Mouse (Mus musculus) layer of hippocampus, adult 11-12 months (tissue): ENCODE results near the gene Tmem50b.

Source experiments
- DNase-seq: peaks from one replicate; pipeline ENCODE4 v3.0.0; 2022; ENCODE audit warnings: low spot score

Tmem50b gene

GRCm38 (mm10) chr16:91565292-91565951, 32.2 kb downstream of the Tmem50b start:
- DNase-seq = no peak

DNA sequence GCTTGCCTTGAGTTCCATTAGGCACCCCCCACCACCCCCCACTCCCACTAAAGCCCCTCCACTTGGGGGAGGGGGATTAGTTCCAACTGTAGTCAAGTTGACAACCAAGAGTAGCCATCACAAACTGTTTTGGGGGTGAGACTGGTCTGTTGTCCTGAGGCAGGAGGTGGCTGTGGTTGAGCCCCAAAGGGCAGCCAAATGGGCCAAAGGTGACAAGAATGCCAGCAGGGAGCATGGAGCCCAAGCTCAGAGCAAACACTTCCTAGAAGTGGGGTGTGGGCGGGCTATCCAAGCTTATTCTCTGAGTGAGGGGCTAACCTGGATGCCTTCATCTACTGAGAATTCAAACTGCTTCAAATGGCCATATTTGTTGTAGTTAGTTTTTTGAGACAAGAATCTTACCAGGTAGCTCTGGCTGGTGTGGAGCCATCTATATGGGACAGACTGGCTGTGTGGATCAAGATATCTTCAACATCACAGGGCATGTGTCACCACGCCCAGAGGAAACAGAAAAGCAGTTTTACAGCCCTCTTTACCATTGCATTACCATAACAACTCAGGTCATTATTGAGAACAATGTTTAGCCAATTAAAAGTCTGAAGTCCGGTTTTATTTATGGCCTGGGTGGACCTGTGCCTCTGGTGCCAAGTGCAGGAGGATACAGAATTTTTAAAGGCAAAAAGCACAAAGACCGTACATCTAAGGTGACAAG, 32.9 kb downstream of the Tmem50b start:
- DNase-seq = no peak

DNA sequence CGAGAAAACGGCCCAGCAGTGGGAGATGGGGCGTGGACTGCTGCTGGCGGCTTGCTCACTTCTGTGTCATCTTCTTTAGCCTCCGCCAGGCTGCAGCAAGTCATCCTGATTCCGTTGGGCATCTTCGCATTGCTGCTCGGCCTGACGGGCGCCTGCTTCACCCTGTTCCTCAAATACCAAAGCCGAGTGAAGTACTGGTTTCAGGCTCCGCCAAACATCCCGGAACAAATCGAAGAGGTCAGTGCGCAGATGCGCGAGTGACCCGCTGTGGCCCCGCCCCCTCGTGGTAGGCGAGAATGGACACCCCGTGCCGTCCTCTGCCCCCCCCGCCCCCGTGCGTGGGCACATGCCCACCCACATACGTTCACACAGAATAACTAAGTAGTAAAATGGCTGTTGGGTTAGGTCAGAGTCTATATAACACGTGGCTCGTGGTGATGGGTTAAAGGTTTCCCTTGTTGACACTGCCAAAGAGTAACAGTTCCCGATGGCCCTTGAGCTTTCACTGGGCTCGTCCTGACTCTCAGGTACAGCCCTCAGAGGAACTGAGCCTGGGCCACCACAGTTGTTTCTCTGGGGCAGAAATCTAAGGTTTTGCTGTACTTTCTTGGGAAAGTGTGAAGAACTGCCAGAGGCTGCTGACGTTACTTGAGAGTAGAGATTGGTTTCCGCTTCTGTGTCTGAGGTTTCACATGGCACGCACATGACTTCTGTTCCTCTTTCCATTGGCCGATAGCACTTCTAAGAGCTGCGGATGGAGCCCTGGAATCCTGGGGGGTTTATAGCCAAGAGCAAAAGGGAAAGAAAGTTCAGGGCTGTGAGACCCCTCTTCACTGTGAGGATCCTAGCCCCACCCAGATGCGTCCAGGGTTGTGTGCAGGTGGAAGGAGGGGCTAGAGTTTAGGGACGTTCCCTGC, 35.8 kb downstream of the Tmem50b start:
- DNase-seq = no peak

- no peak for DNase-seq
These were observed 36.5 kb downstream of the Tmem50b start for GRCm38 (mm10) chr16:91561099-91561498.

DNA sequence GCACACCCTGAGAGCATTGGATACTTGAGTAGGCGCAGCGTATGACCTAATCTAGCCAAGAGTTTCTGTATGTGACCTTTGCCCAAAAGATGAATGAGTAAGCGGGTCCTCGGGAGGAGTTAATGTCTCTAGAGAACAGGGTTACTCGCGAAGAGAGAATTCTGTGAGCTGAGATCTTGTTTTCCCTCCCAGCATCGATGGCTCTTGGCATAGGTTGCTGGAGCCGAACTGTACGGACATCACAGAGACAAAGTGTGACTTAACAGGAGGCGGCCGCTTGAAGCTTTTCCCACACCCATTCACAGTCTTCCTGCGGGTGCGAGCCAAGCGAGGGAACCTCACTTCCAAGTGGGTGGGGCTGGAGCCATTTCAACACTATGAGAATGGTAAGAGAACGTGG, 39.9 kb downstream of the Tmem50b start:
- DNase-seq = no peak

GRCm38 (mm10) chr16:91557214-91557613, 40.4 kb downstream of the Tmem50b start:
- no peak for DNase-seq

DNA sequence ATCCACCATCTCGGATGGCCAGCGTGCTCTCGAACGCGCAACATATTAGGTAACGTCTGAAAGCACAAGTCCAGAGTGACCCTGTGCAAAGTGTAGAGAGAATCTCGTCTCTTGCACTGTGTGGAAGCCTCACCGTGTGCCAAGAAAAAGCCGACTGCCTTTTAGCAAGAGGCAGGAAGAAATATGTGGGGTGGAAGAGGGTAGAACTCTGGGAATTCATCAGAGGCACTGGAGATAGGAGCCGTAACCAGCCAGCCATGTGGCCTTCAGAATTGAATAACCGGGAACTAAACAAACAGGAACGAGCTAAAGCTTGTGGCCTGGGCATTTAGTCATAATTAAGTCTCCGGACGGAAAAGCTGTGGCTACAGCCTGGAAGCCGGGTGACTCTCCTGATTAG, 40.9 kb downstream of the Tmem50b start:
- DNase-seq = no peak

DNA sequence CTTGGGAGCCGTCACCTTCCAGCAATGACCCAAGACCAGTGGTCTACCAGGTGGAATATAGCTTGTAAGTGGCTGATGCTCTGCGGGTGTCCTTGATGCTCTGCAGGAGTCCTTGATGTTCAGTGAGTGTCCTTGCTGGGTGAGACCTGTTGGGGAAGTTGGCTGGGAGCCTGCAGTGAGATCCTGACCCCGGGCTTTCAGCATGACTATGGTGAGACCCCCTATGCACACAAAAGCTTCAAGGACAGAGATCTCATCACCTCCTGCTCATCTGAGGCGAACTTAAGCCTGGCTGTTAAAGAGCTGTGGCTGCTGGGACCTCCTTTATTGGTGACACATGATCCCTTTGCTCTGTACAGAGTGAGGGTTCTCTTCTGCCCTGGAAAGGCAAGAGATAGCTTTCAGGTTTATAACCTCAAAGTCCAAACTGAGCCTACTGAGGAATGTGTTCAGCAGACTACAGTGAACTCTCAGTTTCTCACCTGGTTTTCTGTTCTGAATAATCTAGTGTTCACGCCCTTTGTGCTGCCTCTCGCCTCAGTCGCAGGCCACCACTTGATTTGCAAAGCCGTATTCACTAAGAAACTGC, 42.5 kb downstream of the Tmem50b start:
- no peak for DNase-seq

- no peak for DNase-seq
These were observed 44.0 kb downstream of the Tmem50b start for GRCm38 (mm10) chr16:91553625-91554024.

DNA sequence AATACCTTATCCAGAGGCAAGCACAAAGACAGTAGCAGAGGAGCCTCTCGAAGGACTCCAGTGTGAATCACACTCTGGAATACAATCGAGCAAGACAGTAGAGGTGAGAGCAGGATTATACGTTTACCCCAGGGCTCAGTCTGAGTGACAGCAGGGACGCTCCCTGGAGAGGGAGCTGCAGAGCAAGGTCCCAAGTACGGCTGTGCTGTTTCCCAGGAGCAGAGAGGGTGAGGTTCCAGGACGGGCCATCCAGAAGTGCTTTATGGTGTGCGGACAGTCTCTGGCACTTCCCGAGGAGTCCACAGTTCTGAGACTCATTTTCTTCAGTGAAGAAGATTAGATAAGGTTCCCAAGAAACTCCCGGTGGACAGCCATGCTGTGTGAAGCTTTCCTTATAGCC, 45.5 kb downstream of the Tmem50b start:
- DNase-seq = no peak

DNA sequence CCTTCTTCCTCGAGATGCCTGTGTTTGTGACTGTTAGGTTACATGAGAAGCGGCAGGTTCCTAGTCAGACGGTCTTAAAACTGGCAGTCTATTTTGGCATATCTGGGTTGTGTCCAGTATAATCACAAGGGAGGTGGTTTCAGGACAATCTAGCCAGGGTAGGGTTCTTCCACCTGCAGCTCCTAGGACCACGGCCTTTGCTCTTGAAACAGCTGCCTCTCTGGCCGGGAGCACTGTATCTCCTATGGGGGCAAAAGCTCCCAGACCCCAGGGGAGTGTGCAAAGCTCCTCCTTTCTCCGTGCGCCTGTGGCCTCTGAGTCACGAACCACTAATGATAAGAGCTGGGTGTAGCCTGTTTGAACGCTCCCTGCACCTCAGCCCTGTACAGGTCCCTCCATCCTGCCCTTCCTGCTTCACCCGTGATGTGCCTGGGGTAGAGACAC, 46.5 kb downstream of the Tmem50b start:
- no peak for DNase-seq

- peak; percentile 2 for DNase-seq
These were observed 48.0 kb downstream of the Tmem50b start for GRCm38 (mm10) chr16:91549616-91550015.

- DNase-seq = peak; percentile 5
These were observed 48.6 kb downstream of the Tmem50b start for GRCm38 (mm10) chr16:91548996-91549395.

GRCm38 (mm10) chr16:91548586-91548985, 49.0 kb downstream of the Tmem50b start:
- no peak for DNase-seq

DNA sequence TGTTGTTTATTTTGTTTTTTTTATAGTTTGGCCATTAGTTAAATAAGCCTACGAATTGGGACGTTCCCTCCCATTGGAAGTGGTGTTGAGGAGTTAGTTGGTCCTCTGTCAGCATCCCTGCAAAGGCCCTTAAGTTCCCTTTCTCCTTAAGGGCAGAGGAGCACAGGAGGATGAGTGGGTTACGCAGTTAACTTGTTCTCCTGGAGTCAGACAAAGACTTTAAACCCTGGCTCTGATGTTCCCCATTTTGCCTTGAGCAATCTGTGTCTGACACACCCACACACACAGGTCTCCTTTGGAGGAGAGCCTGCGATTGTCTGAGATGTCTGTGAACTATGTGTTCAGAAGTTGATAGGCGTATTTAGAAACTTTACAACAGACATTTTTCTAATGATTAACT, 49.6 kb downstream of the Tmem50b start:
- peak; percentile 39 for DNase-seq

GRCm38 (mm10) chr16:91546836-91547741, 50.5 kb downstream of the Tmem50b start, which contains the start of gene Ifngr2:
TSS of gene Ifngr2 (plus strand) at chr16:91547072.
- DNase-seq = peak; percentile 52

DNA sequence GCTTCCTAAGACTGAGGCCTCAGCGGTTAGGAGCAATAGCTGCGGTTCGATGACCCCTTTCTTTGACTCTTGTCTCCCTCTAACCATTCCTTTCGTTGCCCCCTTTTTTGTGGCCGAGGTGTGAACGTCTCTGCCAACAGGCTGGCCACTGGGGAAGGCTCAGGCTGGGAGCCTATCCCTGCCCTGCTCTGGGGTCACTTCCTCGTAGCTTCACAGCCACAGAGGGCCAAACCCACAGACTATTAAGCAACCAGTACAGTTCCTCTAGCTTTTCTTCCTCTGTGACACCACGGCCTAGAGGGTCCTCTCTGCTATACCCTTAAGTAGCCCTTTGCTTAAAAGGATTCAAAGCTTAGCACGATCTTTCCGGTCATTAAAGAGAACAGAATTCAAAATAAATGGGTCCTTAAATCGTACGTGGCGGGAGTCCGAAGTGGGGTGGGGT, 51.2 kb downstream of the Tmem50b start:
- peak; percentile 58 for DNase-seq

DNA sequence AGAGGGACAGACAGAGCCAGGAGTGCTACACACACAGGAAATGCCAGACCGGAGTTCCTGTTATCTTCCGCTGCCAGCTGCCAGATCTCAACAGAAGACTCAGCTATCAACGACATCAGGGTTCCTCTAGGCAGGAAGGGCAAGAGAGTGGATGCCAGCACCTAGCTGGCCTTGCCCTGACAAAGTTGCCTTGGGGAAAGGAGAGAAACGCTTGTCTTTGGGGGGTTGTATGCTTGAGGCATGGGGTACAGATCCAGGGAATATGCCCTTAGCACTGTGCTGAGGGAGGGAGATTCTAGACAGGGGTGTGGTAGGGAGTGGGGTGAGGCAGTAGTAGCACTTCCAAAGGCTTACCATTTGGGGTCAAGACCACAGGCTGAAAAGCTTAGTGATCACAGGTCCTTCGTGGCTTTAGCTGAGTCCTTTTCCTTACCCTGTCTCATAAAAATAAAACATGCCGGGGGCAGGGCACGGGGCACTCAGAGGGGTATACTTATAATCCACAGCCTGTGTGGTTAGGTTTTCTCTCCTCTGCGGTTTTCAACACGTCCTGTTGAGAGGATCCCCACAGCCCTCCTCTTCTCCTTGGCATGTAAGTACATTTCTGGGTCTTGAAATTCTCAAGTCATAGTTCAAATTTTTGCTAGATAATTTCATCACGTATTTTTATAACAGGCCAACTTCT, 51.9 kb downstream of the Tmem50b start:
- DNase-seq = no peak

- no peak for DNase-seq
These were observed 54.0 kb downstream of the Tmem50b start for GRCm38 (mm10) chr16:91543619-91544018.

DNA sequence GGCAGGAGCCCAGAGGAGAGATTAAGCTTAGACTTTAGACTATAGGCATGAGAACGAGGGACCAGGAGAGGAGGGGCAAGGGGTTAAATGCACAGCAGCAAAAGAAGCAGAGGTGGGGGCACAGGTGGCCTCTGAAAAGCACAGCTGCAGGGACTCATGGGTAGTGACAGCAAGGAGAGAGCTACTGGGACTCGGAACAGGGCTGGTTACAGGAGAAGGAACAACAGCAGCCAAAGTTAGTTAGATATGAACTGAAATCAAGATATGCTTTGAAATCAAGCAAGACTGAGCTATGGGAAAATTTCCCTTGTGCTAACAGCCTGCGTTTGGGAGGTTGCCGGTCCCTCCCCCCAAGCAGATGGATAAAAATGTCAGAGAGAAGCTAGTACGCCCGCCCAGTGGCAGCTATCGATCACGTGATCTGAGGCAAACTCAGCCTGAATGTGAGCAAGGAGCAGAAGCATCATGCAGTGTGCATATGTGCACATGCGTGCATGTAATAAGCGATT, 56.0 kb downstream of the Tmem50b start:
- DNase-seq = peak; percentile 70
